Mouse (Mus musculus): Measurements from ENCODE around the gene A930004D18Rik.

- TF ChIP-seq POLR2A (IDR thresholded peaks at IDR 0.05; ENCODE audit: borderline replicate concordance, extremely low read depth, insufficient read depth, insufficient read length, poor library complexity, severe bottlenecking) (no peak), CTCF (IDR thresholded peaks at IDR 0.05; ENCODE audit: borderline replicate concordance, extremely low read depth, insufficient read depth, insufficient read length) (no peak)
Observed at GRCm38 (mm10) chr2:18029656-18030055, 7.9 kb downstream of the A930004D18Rik start.

Measured in brain, embryonic 14.5 days (tissue).